Mouse (Mus musculus): Measurements from ENCODE around the gene Pus10. TPM values are rescaled to one million over a fixed set of nuclear protein-coding genes. Genes with fewer than 3 reads are reported as not detected.
A peak's percentile ranks its signal among the peaks of the same experiment; 100 is the strongest.

Gene Pus10
- total and polyA plus RNA-seq, 3 experiments: 43.4 to 416 (median 52.5) TPM

DNA sequence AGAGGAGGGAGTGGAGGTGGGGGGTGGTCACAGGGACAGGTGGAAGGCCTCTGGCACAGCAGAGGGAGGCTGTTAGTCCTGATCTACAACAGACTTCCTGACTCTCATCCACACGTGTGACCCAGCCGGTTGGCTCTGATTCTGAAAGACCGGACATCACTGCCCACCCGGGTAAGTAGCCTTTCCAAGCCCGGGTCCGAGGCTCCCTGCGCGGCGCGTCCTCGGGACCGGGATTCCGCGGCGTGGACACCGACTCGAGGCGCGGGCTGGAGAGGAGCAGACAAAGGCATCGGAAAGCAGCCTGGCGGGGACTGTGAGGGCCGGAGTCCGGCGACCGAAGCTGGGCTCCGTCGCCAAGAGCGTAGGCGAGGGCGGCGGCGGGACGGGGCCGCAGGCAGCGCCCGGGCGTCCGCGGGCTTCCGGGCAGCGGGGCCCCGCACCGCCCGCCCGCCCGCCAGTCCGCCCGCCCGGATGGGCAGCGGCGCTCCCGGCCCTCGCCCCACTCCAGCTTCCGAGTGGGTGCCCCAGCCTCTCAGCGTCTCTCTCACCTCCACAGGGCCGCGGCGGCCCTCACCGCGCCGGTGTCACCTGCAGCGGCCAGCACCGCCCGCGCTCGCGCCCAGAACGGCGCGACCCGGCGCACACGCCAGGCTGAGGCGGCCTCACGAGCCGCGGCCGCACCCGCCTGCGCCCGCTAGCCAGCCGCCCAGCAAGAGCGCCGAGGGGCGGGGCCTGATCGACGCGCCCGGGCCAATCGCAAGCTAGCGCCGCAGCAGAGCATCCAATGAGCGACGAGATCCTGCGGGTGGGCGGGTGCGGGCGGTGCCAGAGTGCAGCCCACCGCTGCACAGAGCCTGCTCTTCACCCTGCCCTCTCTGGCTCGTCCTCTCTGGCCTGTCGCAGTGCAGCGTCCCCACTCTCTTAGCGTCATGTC, 32.3 kb upstream of the Pus10 start, which contains the start of gene 0610010F05Rik:
0610010F05Rik (minus strand) TSS at position 695 of the 934 bp plus-strand sequence.
- Histone ChIP-seq H3K27me3 (ENCODE audit: control insufficient read depth in 1 of 2, insufficient read depth in 2 of 2, low read length in 2 of 2) (no peaks in the 10 kb centered on the region), H3K27ac (ENCODE audit: control insufficient read depth, low read depth, low read length) (peak within 1 kb of the TSS; percentile 34), H3K9me3 (replicated peaks; ENCODE audit: insufficient read depth, low read length) (0 out of 2 replicates have a peak, but pooled peaks cover 2% of the 10 kb centered on the region), H3K4me3 (ENCODE audit: control insufficient read depth in 1 of 2, insufficient read depth in 1 of 2, low read depth in 2 of 2, low read length in 2 of 2) (peak within 1 kb of the TSS; percentile 92 to 94), H3K36me3 (ENCODE audit: control insufficient read depth in 1 of 2, insufficient read depth in 2 of 2, low read length in 2 of 2) (peaks cover 2 to 10% of the 10 kb centered on the region in 2 experiments), H3K9ac (ENCODE audit: control insufficient read depth, low read depth, low read length, poor library complexity, severe bottlenecking) (peak within 1 kb of the TSS; percentile 96), H3K4me1 (ENCODE audit: control insufficient read depth in 1 of 2, insufficient read depth in 2 of 2, low read length in 2 of 2) (peaks cover 3 to 9% of the 10 kb centered on the region in 2 experiments), H3K79me2 (ENCODE audit: control insufficient read depth, insufficient read depth, low read length, poor library complexity) (peaks cover 4% of the 10 kb centered on the region; the same call in 1 of the 2 replicates)
- peak; percentile 98 for DNase-seq (ENCODE audit: low read depth, low spot score)
- TF ChIP-seq USF2 (IDR thresholded peaks at IDR 0.05; ENCODE audit: borderline replicate concordance in 1 of 2, insufficient read depth in 1 of 2, low read depth in 1 of 2, low read length in 2 of 2) (no peak), MXI1 (IDR thresholded peaks at IDR 0.05; ENCODE audit: low read depth, low read length) (peak; percentile 93), ZMIZ1 (IDR thresholded peaks at IDR 0.05; ENCODE audit: low read depth, low read length) (peak; percentile 96), GATA1 (IDR thresholded peaks at IDR 0.05; ENCODE audit: low read depth, low read length) (no peak), MAFK (IDR thresholded peaks at IDR 0.05; ENCODE audit: borderline replicate concordance, low read depth, low read length) (no peak), E2F4 (IDR thresholded peaks at IDR 0.05; ENCODE audit: borderline replicate concordance, low read depth, low read length) (0 out of 2 replicates have a peak, but pooled peaks have one; percentile 0), CHD1 (IDR thresholded peaks at IDR 0.05; ENCODE audit: low read depth, low read length) (no peak), ETS1 (IDR thresholded peaks at IDR 0.05; ENCODE audit: low read depth, low read length) (0 out of 2 replicates have a peak, but pooled peaks have one; percentile 22), EP300 (IDR thresholded peaks at IDR 0.05; ENCODE audit: low read depth in 1 of 2, low read length in 2 of 2) (no peak; a peak in 1 of 4 replicates), BHLHE40 (IDR thresholded peaks at IDR 0.05; ENCODE audit: borderline replicate concordance, low read depth, low read length) (peak; percentile 63; the same call in 1 of the 2 replicates), RCOR1 (IDR thresholded peaks at IDR 0.05; ENCODE audit: low read depth, low read length) (no peak), SMC3 (IDR thresholded peaks at IDR 0.05; ENCODE audit: low read depth, low read length) (no peak), MAZ (IDR thresholded peaks at IDR 0.05; ENCODE audit: low read depth, low read length) (no peak; the same call in 1 of the 2 replicates), RAD21 (IDR thresholded peaks at IDR 0.05; ENCODE audit: low read depth, low read length) (no peak), POLR2AphosphoS5 (IDR thresholded peaks at IDR 0.05; ENCODE audit: borderline replicate concordance, low read depth, low read length) (no peak), MYC (IDR thresholded peaks at IDR 0.05; ENCODE audit: low read depth, low read length) (0 out of 2 replicates have a peak, but pooled peaks have one; percentile 1), CHD2 (IDR thresholded peaks at IDR 0.05; ENCODE audit: low read length) (no peak; the same call in 1 of the 2 replicates), USF1 (IDR thresholded peaks at IDR 0.05; ENCODE audit: low read depth, low read length) (no peak), SIN3A (IDR thresholded peaks at IDR 0.05; ENCODE audit: low read length) (no peak), TAL1 (IDR thresholded peaks at IDR 0.05; ENCODE audit: low read length) (no peak), POLR2A (IDR thresholded peaks at IDR 0.05; ENCODE audit: control insufficient read depth in 1 of 2, insufficient read depth in 1 of 2, low read depth in 1 of 2, low read length in 2 of 2, poor library complexity in 1 of 2) (peak; percentile 90 to 99; a peak in 3 of 4 replicates), UBTF (IDR thresholded peaks at IDR 0.05; ENCODE audit: borderline replicate concordance, insufficient read depth, low read depth, low read length) (no peak), HCFC1 (IDR thresholded peaks at IDR 0.05; ENCODE audit: low read depth, low read length) (peak; percentile 69; the same call in 1 of the 2 replicates), ZKSCAN1 (IDR thresholded peaks at IDR 0.05; ENCODE audit: low read depth, low read length) (0 out of 2 replicates have a peak, but pooled peaks have one; percentile 8), CTCF (IDR thresholded peaks at IDR 0.05 in 2 of 3, conservative IDR thresholded peaks at IDR 0.05 in 1 of 3; ENCODE audit: control insufficient read depth in 1 of 3, insufficient read depth in 1 of 3, low read depth in 2 of 3, low read length in 3 of 3, poor library complexity in 1 of 3, severe bottlenecking in 1 of 3) (no peak), MAX (IDR thresholded peaks at IDR 0.05; ENCODE audit: low read length) (peak; percentile 35; the same call in 1 of the 2 replicates), GABPA (IDR thresholded peaks at IDR 0.05; ENCODE audit: low read depth, low read length) (no peak), MEF2A (IDR thresholded peaks at IDR 0.05; ENCODE audit: extremely low read depth, insufficient replicate concordance, low read depth, low read length, poor library complexity, severe bottlenecking) (no peak), ZC3H11A (IDR thresholded peaks at IDR 0.05; ENCODE audit: low read depth, low read length) (no peak), TCF12 (IDR thresholded peaks at IDR 0.05; ENCODE audit: low read depth, low read length) (0 out of 2 replicates have a peak, but pooled peaks have one; percentile 37), MYB (IDR thresholded peaks at IDR 0.05; ENCODE audit: low read depth, low read length) (no peak), ZNF384 (IDR thresholded peaks at IDR 0.05; ENCODE audit: low read depth, low read length) (no peak), KAT2A (conservative IDR thresholded peaks at IDR 0.05; ENCODE audit: low read depth, low read length) (no peak), TBP (IDR thresholded peaks at IDR 0.05; ENCODE audit: low read depth, low read length) (no peak)

Measured in MEL (cell line).